Mouse (Mus musculus): Measurements from ENCODE around the gene Fhl3. TPM values are rescaled to one million over a fixed set of nuclear protein-coding genes. Genes with fewer than 3 reads are reported as not detected.
A peak's percentile ranks its signal among the peaks of the same experiment; 100 is the strongest.
"Not testable (repeated sequence)": the region's sequence is repeated elsewhere in the genome, so short reads cannot be mapped to it uniquely, and the experiment has no call there.

Fhl3 gene
- polyA plus RNA-seq, 1 experiment, result 2.4 TPM

- TF ChIP-seq POLR2A (IDR thresholded peaks at IDR 0.05; ENCODE audit: extremely low read depth, insufficient read depth, low read length) (no peak), CTCF (IDR thresholded peaks at IDR 0.05; ENCODE audit: extremely low read depth, insufficient read depth, low read length) (no peak)
- Histone ChIP-seq H3K27ac (ENCODE audit: insufficient read depth, low read length) (no peak overlapping the region), H3K4me3 (ENCODE audit: insufficient read depth, low read length) (no peak overlapping the region), H3K4me1 (ENCODE audit: control insufficient read depth, insufficient read depth, low read length) (no peaks in the 10 kb centered on the region)
Measured at GRCm38 (mm10) chr4:124705661-124706269, 5.3 kb downstream of the Fhl3 start.

DNA sequence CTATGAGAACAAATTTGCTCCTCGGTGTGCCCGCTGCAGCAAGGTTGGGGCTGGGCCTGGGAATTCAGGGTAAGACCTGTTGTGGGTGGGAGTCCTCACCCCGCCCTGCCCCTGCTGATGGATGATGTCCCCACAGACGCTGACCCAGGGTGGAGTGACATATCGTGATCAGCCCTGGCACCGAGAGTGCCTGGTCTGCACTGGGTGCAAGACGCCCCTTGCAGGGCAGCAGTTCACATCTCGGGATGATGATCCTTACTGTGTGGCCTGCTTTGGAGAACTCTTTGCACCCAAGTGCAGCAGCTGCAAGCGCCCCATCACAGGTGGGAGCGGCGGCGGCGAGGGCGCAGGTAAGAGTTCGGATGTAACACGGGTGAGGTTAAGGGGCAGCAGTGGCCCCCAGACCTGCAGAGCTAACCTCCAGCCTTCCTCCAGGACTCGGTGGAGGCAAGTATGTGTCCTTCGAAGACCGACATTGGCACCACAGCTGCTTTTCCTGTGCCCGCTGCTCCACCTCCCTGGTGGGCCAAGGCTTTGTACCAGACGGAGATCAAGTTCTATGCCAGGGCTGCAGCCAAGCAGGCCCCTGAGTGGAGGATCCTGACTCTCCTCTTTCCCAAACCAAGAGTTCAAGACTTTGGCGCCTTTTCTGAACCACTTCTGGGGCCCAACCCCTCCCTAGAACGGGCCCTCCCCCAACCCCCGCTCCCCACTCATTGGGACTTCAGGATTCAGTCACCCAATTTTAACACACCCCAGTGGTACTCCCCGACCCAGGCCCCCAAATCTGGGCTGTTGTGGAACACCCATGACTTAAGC, 7.1 kb downstream of the Fhl3 start:
- not testable (repeated sequence) for H3K27ac ChIP-seq (ENCODE audit: insufficient read depth, low read length); H3K4me3 ChIP-seq (ENCODE audit: insufficient read depth, low read length); H3K4me1 ChIP-seq (ENCODE audit: control insufficient read depth, insufficient read depth, low read length)

- H3K4me1 ChIP-seq (ENCODE audit: control insufficient read depth, insufficient read depth, low read length); H3K27ac ChIP-seq (ENCODE audit: insufficient read depth, low read length): not testable (repeated sequence)
- H3K4me3 ChIP-seq (ENCODE audit: insufficient read depth, low read length), result peak overlapping the region; percentile 19; the same call in 1 of the 2 replicates
Measured at GRCm38 (mm10) chr4:124708200-124708517, 7.7 kb downstream of the Fhl3 start.

- H3K4me3 ChIP-seq (ENCODE audit: insufficient read depth, low read length), result peak overlapping the region; percentile 19
- no peak for TF ChIP-seq CTCF (IDR thresholded peaks at IDR 0.05; ENCODE audit: extremely low read depth, insufficient read depth, low read length)
- TF ChIP-seq POLR2A (IDR thresholded peaks at IDR 0.05; ENCODE audit: extremely low read depth, insufficient read depth, low read length), result 0 out of 2 replicates have a peak, but pooled peaks have one; percentile 25
- H3K27ac ChIP-seq (ENCODE audit: insufficient read depth, low read length), result no peak overlapping the region
- no peaks in the 10 kb centered on the region for H3K4me1 ChIP-seq (ENCODE audit: control insufficient read depth, insufficient read depth, low read length)
Measured at GRCm38 (mm10) chr4:124708518-124709477, 8.3 kb downstream of the Fhl3 start.

DNA sequence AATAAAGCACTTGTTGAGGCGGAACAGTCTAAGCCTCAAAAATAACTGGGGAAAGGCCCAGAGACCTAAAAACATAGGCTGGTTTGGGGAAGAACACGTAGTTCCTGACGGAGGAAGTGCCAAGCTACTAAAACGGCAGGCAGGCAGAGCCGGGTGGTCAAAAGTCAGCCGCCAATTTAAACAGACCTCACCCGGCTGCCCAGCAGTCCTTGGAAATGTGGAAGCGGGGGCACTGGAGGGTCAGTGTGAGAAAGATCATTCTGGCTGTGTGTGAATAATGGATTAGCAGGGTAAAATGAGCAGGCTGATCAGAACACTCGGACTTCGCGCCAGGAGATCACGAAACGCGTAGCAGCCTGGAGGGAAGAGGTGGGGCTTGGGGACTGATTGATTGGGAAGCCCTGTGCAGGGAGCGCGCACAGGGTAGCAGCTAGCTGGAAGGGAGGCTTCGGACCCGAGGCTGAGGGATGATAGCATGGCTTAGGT, 9.5 kb downstream of the Fhl3 start:
- no peak for TF ChIP-seq POLR2A (IDR thresholded peaks at IDR 0.05; ENCODE audit: extremely low read depth, insufficient read depth, low read length)
- TF ChIP-seq CTCF (IDR thresholded peaks at IDR 0.05; ENCODE audit: extremely low read depth, insufficient read depth, low read length), result no peak
- Histone ChIP-seq H3K4me1 (ENCODE audit: control insufficient read depth, insufficient read depth, low read length) (no peaks in the 10 kb centered on the region), H3K27ac (ENCODE audit: insufficient read depth, low read length) (no peak overlapping the region), H3K4me3 (ENCODE audit: insufficient read depth, low read length) (no peak overlapping the region)

DNA sequence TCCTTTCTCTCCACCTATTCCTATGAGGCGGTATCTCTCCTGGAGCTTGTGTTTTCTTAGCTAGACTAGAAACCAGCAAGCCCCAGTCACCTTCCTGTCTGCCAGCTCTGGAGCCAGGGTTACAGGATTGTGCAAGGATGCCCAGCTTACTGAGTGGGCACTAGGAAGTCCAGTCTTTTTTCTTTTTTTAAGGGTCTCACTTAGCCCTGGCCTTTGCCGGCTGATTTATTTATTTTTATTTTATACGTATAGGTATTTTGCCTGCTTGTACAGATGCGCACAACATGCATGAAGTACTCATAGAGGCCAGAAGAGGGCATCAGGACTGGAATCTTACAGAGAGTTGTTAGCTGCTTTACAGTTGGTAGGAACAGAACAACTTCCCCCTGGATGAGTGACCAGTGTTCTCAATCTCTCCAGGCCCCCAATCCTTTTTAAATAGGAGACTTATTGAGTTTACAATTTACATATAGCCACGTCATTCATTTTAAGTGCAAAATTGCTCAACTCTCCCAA, 10.3 kb downstream of the Fhl3 start:
- TF ChIP-seq POLR2A (IDR thresholded peaks at IDR 0.05; ENCODE audit: extremely low read depth, insufficient read depth, low read length) (no peak), CTCF (IDR thresholded peaks at IDR 0.05; ENCODE audit: extremely low read depth, insufficient read depth, low read length) (peak; percentile 49; the same call in 1 of the 2 replicates)
- Histone ChIP-seq H3K4me3 (ENCODE audit: insufficient read depth, low read length) (no peak overlapping the region), H3K27ac (ENCODE audit: insufficient read depth, low read length) (no peak overlapping the region), H3K4me1 (ENCODE audit: control insufficient read depth, insufficient read depth, low read length) (peaks cover 3% of the 10 kb centered on the region; the same call in 1 of the 2 replicates)

DNA sequence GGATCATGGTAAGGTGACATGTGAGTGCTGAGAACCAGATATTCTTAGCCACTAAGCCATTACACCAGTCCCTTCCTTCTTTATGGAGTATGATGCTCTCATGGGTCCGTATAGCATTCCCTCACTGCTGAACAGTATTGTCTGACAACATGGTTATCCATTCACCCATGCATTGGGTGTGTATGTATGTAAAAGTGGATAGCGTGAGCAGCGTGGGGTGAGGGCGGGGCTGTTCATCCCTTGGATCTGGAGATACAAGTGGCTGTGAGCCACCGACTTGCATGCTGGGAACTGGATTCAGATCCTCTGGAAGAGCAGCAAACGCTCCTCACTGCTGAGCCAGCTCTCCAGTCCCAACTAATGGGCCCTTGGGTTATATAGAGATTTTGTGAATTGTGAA, 12.1 kb downstream of the Fhl3 start:
- Histone ChIP-seq H3K4me1 (ENCODE audit: control insufficient read depth, insufficient read depth, low read length) (peaks cover 3% of the 10 kb centered on the region; the same call in 1 of the 2 replicates), H3K4me3 (ENCODE audit: insufficient read depth, low read length) (no peak overlapping the region), H3K27ac (ENCODE audit: insufficient read depth, low read length) (no peak overlapping the region)
- TF ChIP-seq CTCF (IDR thresholded peaks at IDR 0.05; ENCODE audit: extremely low read depth, insufficient read depth, low read length) (no peak), POLR2A (IDR thresholded peaks at IDR 0.05; ENCODE audit: extremely low read depth, insufficient read depth, low read length) (no peak)

GRCm38 (mm10) chr4:124713850-124714249, 13.3 kb downstream of the Fhl3 start:
- H3K4me3 ChIP-seq (ENCODE audit: insufficient read depth, low read length); H3K4me1 ChIP-seq (ENCODE audit: control insufficient read depth, insufficient read depth, low read length); H3K27ac ChIP-seq (ENCODE audit: insufficient read depth, low read length): not testable (repeated sequence)

DNA sequence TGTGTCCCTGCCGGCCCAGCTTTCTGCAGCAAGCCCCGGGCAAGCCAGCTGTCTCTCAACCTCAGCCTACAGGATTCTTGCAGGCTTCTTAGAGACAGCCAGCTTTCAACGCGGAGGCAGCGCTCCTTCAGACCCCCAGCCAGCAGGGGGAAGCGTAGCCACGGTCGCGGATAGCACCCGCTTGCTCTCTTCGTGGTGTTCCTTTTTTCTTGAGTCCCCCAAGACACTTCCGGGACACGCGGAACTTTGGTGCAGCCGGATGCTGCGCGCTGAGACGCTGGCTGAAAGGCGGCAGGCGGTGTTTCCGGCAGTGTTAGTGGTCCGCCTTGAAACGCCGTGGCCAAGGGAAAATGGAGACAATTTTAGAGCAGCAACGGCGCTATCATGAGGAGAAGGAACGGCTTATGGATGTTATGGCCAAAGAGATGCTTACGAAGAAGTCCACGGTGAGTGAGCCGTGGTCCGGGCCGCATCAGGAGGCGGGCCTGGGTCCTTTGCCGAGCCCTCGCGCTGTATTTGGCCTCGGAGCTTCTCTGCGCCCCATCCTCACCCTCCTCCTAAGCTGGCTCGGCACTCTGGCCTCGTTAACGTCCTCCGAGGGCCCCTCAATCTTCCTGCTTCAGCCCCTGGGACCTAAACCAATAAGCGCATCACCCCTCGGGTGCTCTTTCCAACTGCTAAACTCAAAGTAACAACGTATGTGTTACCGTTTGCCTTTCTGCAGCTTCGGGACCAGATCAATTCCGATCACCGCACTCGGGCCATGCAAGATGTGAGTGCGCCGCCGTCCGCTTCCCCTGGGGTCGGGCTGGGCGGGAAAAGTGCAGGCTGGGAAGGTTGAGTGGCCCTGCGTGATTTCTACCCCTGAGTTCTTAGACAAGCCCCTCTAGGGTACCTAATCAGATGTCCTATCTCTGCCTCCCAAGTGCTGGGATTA, 14.3 kb downstream of the Fhl3 start, which contains the start of gene Sf3a3:
TSS of gene Sf3a3 (plus strand) at position 232 of the 937 bp plus-strand sequence.
- Histone ChIP-seq H3K4me3 (ENCODE audit: insufficient read depth, low read length) (peak within 1 kb of the TSS; percentile 67), H3K27ac (ENCODE audit: insufficient read depth, low read length) (no peak within 1 kb of the TSS), H3K4me1 (ENCODE audit: control insufficient read depth, insufficient read depth, low read length) (peaks cover 3% of the 10 kb centered on the region; the same call in 1 of the 2 replicates)
- peak; percentile 68 for TF ChIP-seq CTCF (IDR thresholded peaks at IDR 0.05; ENCODE audit: extremely low read depth, insufficient read depth, low read length)
- TF ChIP-seq POLR2A (IDR thresholded peaks at IDR 0.05; ENCODE audit: extremely low read depth, insufficient read depth, low read length), result no peak; the same call in 1 of the 2 replicates
